Mouse (Mus musculus): ENCODE measurements around the gene Tff3. TPM values are rescaled to one million over a fixed set of nuclear protein-coding genes. Genes with fewer than 3 reads are reported as not detected.

Gene Tff3
- polyA plus RNA-seq, 1 experiment from 2014 or later, result not detected

DNA sequence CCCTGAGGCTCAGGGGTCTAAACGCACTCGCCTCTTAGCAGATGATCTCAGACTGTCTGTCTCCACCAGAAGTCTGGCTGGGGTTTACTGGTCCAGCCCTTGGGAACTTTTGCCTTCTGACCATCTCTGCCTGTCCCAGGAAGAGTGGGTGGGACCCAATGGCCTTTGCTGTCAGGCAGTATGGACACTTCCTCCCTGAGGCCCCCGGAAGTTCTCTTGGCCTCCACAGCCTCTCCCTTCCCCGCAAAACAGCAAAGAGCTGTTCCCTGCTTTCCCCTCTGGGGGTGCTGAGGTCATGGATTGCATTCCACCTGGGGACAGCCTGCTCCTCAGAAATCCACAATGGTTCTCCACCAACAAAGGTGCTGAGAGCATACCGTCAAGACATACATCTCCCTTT is 40.7 kb downstream of the Tff3 start:
- peaks cover 17% of the 10 kb centered on the region for H3K4me1 ChIP-seq (ENCODE audit: insufficient read depth)
- H3K36me3 ChIP-seq (ENCODE audit: insufficient read depth), result no peaks in the 10 kb centered on the region
- ATAC-seq (ENCODE audit: insufficient read depth), result no peak
- peak; percentile 29; the same call in 1 of the 2 replicates for TF ChIP-seq CTCF (IDR thresholded peaks at IDR 0.05; ENCODE audit: low read depth)
- 37% methylated on average over 5 of the region's 5 CpGs for WGBS
- no peak overlapping the region for H3K4me3 ChIP-seq (ENCODE audit: low read depth, low read length)
- H3K4me2 ChIP-seq, result no peak overlapping the region
- H3K27ac ChIP-seq (ENCODE audit: low read depth), result no peak overlapping the region; the same call in 1 of the 2 replicates
- no peaks in the 10 kb centered on the region for H3K9me3 ChIP-seq (ENCODE audit: low read depth, low read length)
- H3K27me3 ChIP-seq (ENCODE audit: insufficient read depth, low read length), result no peaks in the 10 kb centered on the region; the same call in 1 of the 2 replicates
- peak; percentile 21 for DNase-seq
- H3K9ac ChIP-seq, result no peak overlapping the region

GRCm38 (mm10) chr17:31086196-31086595 is 43.2 kb downstream of the Tff3 start:
- Histone ChIP-seq H3K27me3 (ENCODE audit: insufficient read depth, low read length) (no peaks in the 10 kb centered on the region), H3K9ac (no peak overlapping the region), H3K4me2 (no peak overlapping the region), H3K27ac (ENCODE audit: low read depth) (no peak overlapping the region), H3K9me3 (ENCODE audit: low read depth, low read length) (no peaks in the 10 kb centered on the region), H3K4me3 (ENCODE audit: low read depth, low read length) (no peak overlapping the region), H3K4me1 (ENCODE audit: insufficient read depth) (peaks cover 17% of the 10 kb centered on the region), H3K36me3 (ENCODE audit: insufficient read depth) (no peaks in the 10 kb centered on the region)
- ATAC-seq (ENCODE audit: insufficient read depth) (no peak), DNase-seq (no peak)
- no peak for TF ChIP-seq CTCF (IDR thresholded peaks at IDR 0.05; ENCODE audit: low read depth)
- 88% methylated on average over 7 of the region's 7 CpGs for WGBS

DNA sequence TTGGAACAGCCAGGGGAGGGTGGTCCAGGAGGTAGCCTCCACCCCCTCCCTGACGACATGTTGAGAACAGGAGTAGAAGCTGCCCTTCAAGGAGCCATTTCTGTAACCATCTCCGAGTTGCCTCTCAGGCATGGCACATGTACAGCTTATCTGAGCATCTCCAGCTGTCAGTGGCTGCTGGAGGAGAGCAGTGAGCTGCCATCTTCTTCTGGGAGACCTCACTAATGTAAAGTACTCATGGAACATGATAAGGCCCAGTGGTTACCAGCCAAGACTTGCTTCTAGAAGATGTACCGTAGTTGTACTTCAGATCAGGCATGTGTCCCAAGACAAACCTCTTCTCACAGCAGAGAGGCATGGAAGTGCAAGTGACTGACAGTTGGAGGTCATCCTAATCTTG is 43.9 kb downstream of the Tff3 start:
- Histone ChIP-seq H3K4me1 (ENCODE audit: insufficient read depth) (peaks cover 14% of the 10 kb centered on the region), H3K4me3 (ENCODE audit: low read depth, low read length) (no peak overlapping the region), H3K27ac (ENCODE audit: low read depth) (no peak overlapping the region), H3K27me3 (ENCODE audit: insufficient read depth, low read length) (no peaks in the 10 kb centered on the region), H3K9ac (no peak overlapping the region), H3K4me2 (no peak overlapping the region), H3K36me3 (ENCODE audit: insufficient read depth) (no peaks in the 10 kb centered on the region), H3K9me3 (ENCODE audit: low read depth, low read length) (no peaks in the 10 kb centered on the region)
- ATAC-seq (ENCODE audit: insufficient read depth) (no peak), DNase-seq (no peak)
- WGBS, result 80% methylated on average over 3 of the region's 3 CpGs
- no peak for TF ChIP-seq CTCF (IDR thresholded peaks at IDR 0.05; ENCODE audit: low read depth)

DNA sequence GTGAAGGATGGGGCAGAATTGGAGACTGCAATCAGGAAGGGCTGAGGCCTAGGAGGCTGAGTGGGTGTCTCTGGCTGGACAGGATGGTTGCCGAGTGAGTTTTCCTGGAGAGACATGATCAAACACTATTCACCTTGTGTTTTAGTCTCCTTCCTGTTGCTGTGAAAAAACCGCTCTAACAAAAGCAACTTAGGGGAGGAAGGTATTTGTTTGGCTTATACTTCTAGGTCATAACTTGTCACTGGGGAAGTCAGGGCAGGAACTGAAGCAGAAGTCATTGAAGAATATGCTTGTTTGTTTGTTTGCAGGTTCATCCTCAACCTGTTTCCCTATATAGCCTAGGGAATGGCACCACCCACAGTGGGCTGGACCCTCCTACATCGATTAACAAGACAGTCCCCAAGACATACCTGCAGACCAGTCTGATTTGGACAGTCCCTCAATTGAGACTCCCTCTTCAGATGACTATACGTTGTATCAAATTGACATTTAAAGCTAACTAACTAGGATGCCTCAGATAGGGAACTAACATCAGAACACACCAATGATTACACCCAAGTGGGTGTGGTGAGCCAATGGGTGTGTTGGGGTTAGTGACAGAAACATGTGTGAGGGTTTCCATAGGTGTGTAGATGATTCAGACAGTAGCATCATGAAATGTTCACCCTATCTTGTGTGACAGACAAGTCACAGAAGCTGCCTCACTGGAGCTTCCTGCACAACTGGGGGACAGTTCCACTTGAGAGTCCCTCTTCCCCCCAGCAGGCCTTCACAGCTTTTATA is 47.0 kb downstream of the Tff3 start:
- Histone ChIP-seq H3K27ac (ENCODE audit: low read depth) (no peak overlapping the region), H3K36me3 (ENCODE audit: insufficient read depth) (no peaks in the 10 kb centered on the region), H3K4me1 (ENCODE audit: insufficient read depth) (no peaks in the 10 kb centered on the region), H3K4me2 (no peak overlapping the region), H3K4me3 (ENCODE audit: low read depth, low read length) (no peak overlapping the region), H3K27me3 (ENCODE audit: insufficient read depth, low read length) (no peaks in the 10 kb centered on the region), H3K9ac (no peak overlapping the region), H3K9me3 (ENCODE audit: low read depth, low read length) (no peaks in the 10 kb centered on the region)
- ATAC-seq (ENCODE audit: insufficient read depth), result no peak
- 82% methylated on average over 4 of the region's 4 CpGs for WGBS
- no peak for TF ChIP-seq CTCF (IDR thresholded peaks at IDR 0.05; ENCODE audit: low read depth)
- DNase-seq, result peak; percentile 13

DNA sequence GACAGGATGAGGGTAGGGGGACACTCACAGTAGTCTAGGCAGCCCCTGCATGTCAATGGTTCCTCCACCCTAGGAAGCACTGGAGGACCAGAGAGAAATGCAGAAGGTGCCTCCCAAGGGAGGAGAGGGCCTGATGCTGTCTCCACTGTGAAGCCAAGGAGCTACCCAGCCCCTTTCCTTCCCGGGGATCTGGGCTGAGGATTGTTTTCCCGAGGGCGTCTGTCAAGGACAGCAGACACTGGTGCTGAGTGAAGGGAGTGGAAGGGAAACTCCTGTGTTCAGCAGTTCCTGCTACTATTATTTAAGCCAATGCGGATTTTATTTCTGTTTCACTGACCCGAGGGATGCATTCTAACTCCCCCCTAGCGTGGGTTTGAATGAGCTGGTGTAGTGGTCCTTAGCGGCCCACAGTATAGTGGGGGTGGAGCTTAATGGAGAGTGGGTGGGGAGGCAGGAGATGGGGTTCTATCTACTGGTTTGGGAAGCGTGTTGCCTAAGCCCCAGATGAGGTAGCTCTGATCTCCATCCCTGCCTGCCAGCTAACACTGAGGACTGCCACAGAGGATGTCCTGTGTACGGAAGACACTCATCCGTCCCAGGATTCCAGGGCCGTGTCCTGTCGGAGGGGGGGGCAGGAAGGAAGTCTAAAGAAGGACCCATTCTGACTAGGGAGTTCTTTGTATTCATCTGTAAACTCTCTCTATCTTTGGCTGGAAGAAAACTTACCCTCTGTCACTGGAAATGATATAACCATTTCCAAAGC is 50.2 kb downstream of the Tff3 start:
- WGBS, result 49% methylated on average over 12 of the region's 12 CpGs
- Histone ChIP-seq H3K4me3 (ENCODE audit: low read depth, low read length) (no peak overlapping the region), H3K4me2 (no peak overlapping the region), H3K27me3 (ENCODE audit: insufficient read depth, low read length) (no peaks in the 10 kb centered on the region), H3K27ac (ENCODE audit: low read depth) (peak overlapping the region; percentile 70; the same call in 1 of the 2 replicates), H3K4me1 (ENCODE audit: insufficient read depth) (peaks cover 2% of the 10 kb centered on the region; the same call in 1 of the 2 replicates), H3K9ac (no peak overlapping the region), H3K36me3 (ENCODE audit: insufficient read depth) (no peaks in the 10 kb centered on the region), H3K9me3 (ENCODE audit: low read depth, low read length) (no peaks in the 10 kb centered on the region)
- ATAC-seq (ENCODE audit: insufficient read depth) (peak; percentile 65; the same call in 1 of the 2 replicates), DNase-seq (peak; percentile 39)
- TF ChIP-seq CTCF (IDR thresholded peaks at IDR 0.05; ENCODE audit: low read depth), result no peak

GRCm38 (mm10) chr17:31078581-31078980 is 50.9 kb downstream of the Tff3 start:
- DNase-seq (no peak), ATAC-seq (ENCODE audit: insufficient read depth) (no peak)
- no peak for TF ChIP-seq CTCF (IDR thresholded peaks at IDR 0.05; ENCODE audit: low read depth)
- H3K4me2 ChIP-seq, result no peak overlapping the region
- H3K4me3 ChIP-seq (ENCODE audit: low read depth, low read length), result no peak overlapping the region
- H3K9me3 ChIP-seq (ENCODE audit: low read depth, low read length), result no peaks in the 10 kb centered on the region
- H3K4me1 ChIP-seq (ENCODE audit: insufficient read depth), result peaks cover 8% of the 10 kb centered on the region
- H3K27ac ChIP-seq (ENCODE audit: low read depth), result peak overlapping the region; percentile 70; the same call in 1 of the 2 replicates
- no peak overlapping the region for H3K9ac ChIP-seq
- H3K27me3 ChIP-seq (ENCODE audit: insufficient read depth, low read length), result no peaks in the 10 kb centered on the region
- H3K36me3 ChIP-seq (ENCODE audit: insufficient read depth), result no peaks in the 10 kb centered on the region
- WGBS, result 71% methylated on average over 11 of the region's 11 CpGs

- DNase-seq (no peak), ATAC-seq (ENCODE audit: insufficient read depth) (no peak)
- 58% methylated on average over 5 of the region's 5 CpGs for WGBS
- Histone ChIP-seq H3K4me1 (ENCODE audit: insufficient read depth) (peaks cover 16% of the 10 kb centered on the region), H3K27ac (ENCODE audit: low read depth) (no peak overlapping the region), H3K4me3 (ENCODE audit: low read depth, low read length) (no peak overlapping the region), H3K27me3 (ENCODE audit: insufficient read depth, low read length) (no peaks in the 10 kb centered on the region), H3K9me3 (ENCODE audit: low read depth, low read length) (no peaks in the 10 kb centered on the region), H3K9ac (no peak overlapping the region), H3K36me3 (ENCODE audit: insufficient read depth) (no peaks in the 10 kb centered on the region), H3K4me2 (no peak overlapping the region)
- TF ChIP-seq CTCF (IDR thresholded peaks at IDR 0.05; ENCODE audit: low read depth), result no peak
Observed at GRCm38 (mm10) chr17:31077561-31077960, 51.9 kb downstream of the Tff3 start.

All from lung, embryonic 14.5 days (tissue).